Mouse (Mus musculus): ENCODE measurements around the gene Klk1. TPM values are rescaled to one million over a fixed set of nuclear protein-coding genes. Genes with fewer than 3 reads are reported as not detected.

Klk1 gene
- polyA plus RNA-seq, 1 experiment, result not detected

GRCm38 (mm10) chr7:44272546-44272945 lies 47.4 kb downstream of the Klk1 start:
- peaks cover 50% of the 10 kb centered on the region for H3K27me3 ChIP-seq (ENCODE audit: control insufficient read depth, insufficient read depth, insufficient read length)
- no peak overlapping the region for H3ac ChIP-seq (ENCODE audit: control insufficient read depth, insufficient read length, low read depth)
- TF ChIP-seq MYOD1 (IDR thresholded peaks at IDR 0.05; ENCODE audit: control insufficient read depth, insufficient read length, low read depth), result no peak
- no peaks in the 10 kb centered on the region for H3K79me3 ChIP-seq (ENCODE audit: low read depth)
- no peak overlapping the region for H3K4me3 ChIP-seq (ENCODE audit: insufficient read depth, poor library complexity, severe bottlenecking)
- no peaks in the 10 kb centered on the region for H3K79me2 ChIP-seq (ENCODE audit: control insufficient read depth, insufficient read depth)
- H3K36me3 ChIP-seq (ENCODE audit: control insufficient read depth, insufficient read depth), result no peaks in the 10 kb centered on the region

GRCm38 (mm10) chr7:44273446-44273845 lies 48.3 kb downstream of the Klk1 start:
- H3K36me3 ChIP-seq (ENCODE audit: control insufficient read depth, insufficient read depth), result no peaks in the 10 kb centered on the region
- no peaks in the 10 kb centered on the region for H3K79me3 ChIP-seq (ENCODE audit: low read depth)
- no peak overlapping the region for H3ac ChIP-seq (ENCODE audit: control insufficient read depth, insufficient read length, low read depth)
- no peak for TF ChIP-seq FOSL1 (IDR thresholded peaks at IDR 0.05; ENCODE audit: insufficient read depth, low read length, poor library complexity, severe bottlenecking)
- no peak for TF ChIP-seq USF1 (IDR thresholded peaks at IDR 0.05; ENCODE audit: low read depth)
- no peak for TF ChIP-seq MYOD1 (IDR thresholded peaks at IDR 0.05; ENCODE audit: control insufficient read depth, insufficient read length, low read depth)
- no peak for TF ChIP-seq MYOG (IDR thresholded peaks at IDR 0.05; ENCODE audit: control insufficient read depth, extremely low read depth, insufficient read length)
- no peak for TF ChIP-seq CEBPB (IDR thresholded peaks at IDR 0.05; ENCODE audit: low read depth)
- no peak for TF ChIP-seq CTCF (IDR thresholded peaks at IDR 0.05; ENCODE audit: control insufficient read depth, insufficient read depth, insufficient read length)
- no peak for TF ChIP-seq MAX (IDR thresholded peaks at IDR 0.05)
- no peak overlapping the region for H3K4me3 ChIP-seq (ENCODE audit: insufficient read depth, poor library complexity, severe bottlenecking)
- H3K79me2 ChIP-seq (ENCODE audit: control insufficient read depth, insufficient read depth), result no peaks in the 10 kb centered on the region
- H3K27me3 ChIP-seq (ENCODE audit: control insufficient read depth, insufficient read depth, insufficient read length), result peaks cover 41% of the 10 kb centered on the region

- Histone ChIP-seq H3K4me3 (ENCODE audit: insufficient read depth, poor library complexity, severe bottlenecking) (no peak overlapping the region), H3K79me2 (ENCODE audit: control insufficient read depth, insufficient read depth) (no peaks in the 10 kb centered on the region), H3ac (ENCODE audit: control insufficient read depth, insufficient read length, low read depth) (no peak overlapping the region), H3K36me3 (ENCODE audit: control insufficient read depth, insufficient read depth) (no peaks in the 10 kb centered on the region), H3K79me3 (ENCODE audit: low read depth) (no peaks in the 10 kb centered on the region), H3K27me3 (ENCODE audit: control insufficient read depth, insufficient read depth, insufficient read length) (peaks cover 40% of the 10 kb centered on the region)
- no peak for TF ChIP-seq FOSL1 (IDR thresholded peaks at IDR 0.05; ENCODE audit: insufficient read depth, low read length, poor library complexity, severe bottlenecking)
- TF ChIP-seq CEBPB (IDR thresholded peaks at IDR 0.05; ENCODE audit: low read depth), result no peak
- TF ChIP-seq MYOD1 (IDR thresholded peaks at IDR 0.05; ENCODE audit: control insufficient read depth, insufficient read length, low read depth), result no peak
Measured at GRCm38 (mm10) chr7:44274096-44274495, 48.9 kb downstream of the Klk1 start.

GRCm38 (mm10) chr7:44275546-44275945 lies 50.4 kb downstream of the Klk1 start:
- TF ChIP-seq CEBPB (IDR thresholded peaks at IDR 0.05; ENCODE audit: low read depth) (no peak), CTCF (IDR thresholded peaks at IDR 0.05; ENCODE audit: control insufficient read depth, insufficient read depth, insufficient read length) (no peak), MAX (IDR thresholded peaks at IDR 0.05) (no peak), MYOG (IDR thresholded peaks at IDR 0.05; ENCODE audit: control insufficient read depth, extremely low read depth, insufficient read length) (no peak), USF1 (IDR thresholded peaks at IDR 0.05; ENCODE audit: low read depth) (no peak), MYOD1 (IDR thresholded peaks at IDR 0.05; ENCODE audit: control insufficient read depth, insufficient read length, low read depth) (no peak), FOSL1 (IDR thresholded peaks at IDR 0.05; ENCODE audit: insufficient read depth, low read length, poor library complexity, severe bottlenecking) (no peak)
- Histone ChIP-seq H3K79me2 (ENCODE audit: control insufficient read depth, insufficient read depth) (no peaks in the 10 kb centered on the region), H3K79me3 (ENCODE audit: low read depth) (no peaks in the 10 kb centered on the region), H3K27me3 (ENCODE audit: control insufficient read depth, insufficient read depth, insufficient read length) (peaks cover 39% of the 10 kb centered on the region), H3K36me3 (ENCODE audit: control insufficient read depth, insufficient read depth) (no peaks in the 10 kb centered on the region), H3K4me3 (ENCODE audit: insufficient read depth, poor library complexity, severe bottlenecking) (no peak overlapping the region), H3ac (ENCODE audit: control insufficient read depth, insufficient read length, low read depth) (no peak overlapping the region)

GRCm38 (mm10) chr7:44276461-44277249 lies 51.5 kb downstream of the Klk1 start:
- Histone ChIP-seq H3K36me3 (ENCODE audit: control insufficient read depth, insufficient read depth) (no peaks in the 10 kb centered on the region), H3ac (ENCODE audit: control insufficient read depth, insufficient read length, low read depth) (no peak overlapping the region), H3K27me3 (ENCODE audit: control insufficient read depth, insufficient read depth, insufficient read length) (peaks cover 39% of the 10 kb centered on the region), H3K79me3 (ENCODE audit: low read depth) (no peaks in the 10 kb centered on the region), H3K79me2 (ENCODE audit: control insufficient read depth, insufficient read depth) (no peaks in the 10 kb centered on the region), H3K4me3 (ENCODE audit: insufficient read depth, poor library complexity, severe bottlenecking) (no peak overlapping the region)
- TF ChIP-seq CEBPB (IDR thresholded peaks at IDR 0.05; ENCODE audit: low read depth) (no peak), MYOG (IDR thresholded peaks at IDR 0.05; ENCODE audit: control insufficient read depth, extremely low read depth, insufficient read length) (no peak), MYOD1 (IDR thresholded peaks at IDR 0.05; ENCODE audit: control insufficient read depth, insufficient read length, low read depth) (no peak), FOSL1 (IDR thresholded peaks at IDR 0.05; ENCODE audit: insufficient read depth, low read length, poor library complexity, severe bottlenecking) (no peak)

GRCm38 (mm10) chr7:44277250-44277622 lies 52.1 kb downstream of the Klk1 start:
- TF ChIP-seq FOSL1 (IDR thresholded peaks at IDR 0.05; ENCODE audit: insufficient read depth, low read length, poor library complexity, severe bottlenecking) (no peak), USF1 (IDR thresholded peaks at IDR 0.05; ENCODE audit: low read depth) (no peak), MAX (IDR thresholded peaks at IDR 0.05) (no peak), MYOG (IDR thresholded peaks at IDR 0.05; ENCODE audit: control insufficient read depth, extremely low read depth, insufficient read length) (no peak)

More at GRCm38 (mm10) chr7:44277250-44277622, 52.1 kb downstream of the Klk1 start:
- Histone ChIP-seq H3K79me2 (ENCODE audit: control insufficient read depth, insufficient read depth) (no peaks in the 10 kb centered on the region), H3K27me3 (ENCODE audit: control insufficient read depth, insufficient read depth, insufficient read length) (peaks cover 43% of the 10 kb centered on the region), H3K79me3 (ENCODE audit: low read depth) (no peaks in the 10 kb centered on the region), H3ac (ENCODE audit: control insufficient read depth, insufficient read length, low read depth) (no peak overlapping the region), H3K4me3 (ENCODE audit: insufficient read depth, poor library complexity, severe bottlenecking) (no peak overlapping the region), H3K36me3 (ENCODE audit: control insufficient read depth, insufficient read depth) (no peaks in the 10 kb centered on the region)

Other genes with a start within 250 kb of the Klk1 start
- gene Klk1b9, start 249.3 kb upstream of the Klk1 start, polyA plus RNA-seq (2012; fragmentation: generic; extraction: Trizol), result not detected
- gene Klk1b11, start 229.5 kb upstream of the Klk1 start, polyA plus RNA-seq (2012; fragmentation: generic; extraction: Trizol), result not detected
- gene Klk1b26, start 213.2 kb upstream of the Klk1 start, polyA plus RNA-seq (2012; fragmentation: generic; extraction: Trizol), result not detected
- gene Klk1b27, start 173.1 kb upstream of the Klk1 start, polyA plus RNA-seq (2012; fragmentation: generic; extraction: Trizol), result not detected
- gene Klk1b21, start 123.0 kb upstream of the Klk1 start, polyA plus RNA-seq (2012; fragmentation: generic; extraction: Trizol), result not detected
- 0.19 TPM for gene Klk1b22, start 112.7 kb upstream of the Klk1 start, polyA plus RNA-seq (2012; fragmentation: generic; extraction: Trizol)
- not detected for gene Klk1b16, start 88.6 kb upstream of the Klk1 start, polyA plus RNA-seq (2012; fragmentation: generic; extraction: Trizol)
- not detected for gene Klk1b24, start 37.1 kb upstream of the Klk1 start, polyA plus RNA-seq (2012; fragmentation: generic; extraction: Trizol)
- gene Klk1b3, start 27.2 kb upstream of the Klk1 start, polyA plus RNA-seq (2012; fragmentation: generic; extraction: Trizol), result not detected
- gene Klk1b4, start 17.9 kb upstream of the Klk1 start, polyA plus RNA-seq (2012; fragmentation: generic; extraction: Trizol), result not detected
- gene Klk1b5, start 9.4 kb upstream of the Klk1 start, polyA plus RNA-seq (2012; fragmentation: generic; extraction: Trizol), result not detected
- 0.06 TPM for gene Gm36864, start 10.8 kb downstream of the Klk1 start, polyA plus RNA-seq (2012; fragmentation: generic; extraction: Trizol)
- 0.68 TPM for gene 1700028J19Rik, start 21.3 kb downstream of the Klk1 start, polyA plus RNA-seq (2012; fragmentation: generic; extraction: Trizol)
- 68.9 TPM for gene 2410002F23Rik, start 21.4 kb downstream of the Klk1 start, polyA plus RNA-seq (2012; fragmentation: generic; extraction: Trizol)
- gene Acp4, start 32.0 kb downstream of the Klk1 start, polyA plus RNA-seq (2012; fragmentation: generic; extraction: Trizol), result not detected
- gene Gm15517, start 36.1 kb downstream of the Klk1 start, polyA plus RNA-seq (2012; fragmentation: generic; extraction: Trizol), result not detected
- gene Clec11a, start 81.5 kb downstream of the Klk1 start, polyA plus RNA-seq (2012; fragmentation: generic; extraction: Trizol), result 0.30 TPM
- under 0.01 TPM for gene Shank1, start 84.9 kb downstream of the Klk1 start, polyA plus RNA-seq (2012; fragmentation: generic; extraction: Trizol)
- gene Syt3, start 158.7 kb downstream of the Klk1 start, polyA plus RNA-seq (2012; fragmentation: generic; extraction: Trizol), result not detected
- gene 1700008O03Rik, start 160.5 kb downstream of the Klk1 start, polyA plus RNA-seq (2012; fragmentation: generic; extraction: Trizol), result 0.11 TPM
- gene Lrrc4b, start 203.7 kb downstream of the Klk1 start, polyA plus RNA-seq (2012; fragmentation: generic; extraction: Trizol), result not detected
- gene Aspdh, start 240.0 kb downstream of the Klk1 start, polyA plus RNA-seq (2012; fragmentation: generic; extraction: Trizol), result not detected
- gene Josd2, start 242.6 kb downstream of the Klk1 start, polyA plus RNA-seq (2012; fragmentation: generic; extraction: Trizol), result 77.5 TPM

All from C2C12 (cell line).